2 mouse cellular contexts compared by ENCODE assay signal in the genomic region with DNA sequence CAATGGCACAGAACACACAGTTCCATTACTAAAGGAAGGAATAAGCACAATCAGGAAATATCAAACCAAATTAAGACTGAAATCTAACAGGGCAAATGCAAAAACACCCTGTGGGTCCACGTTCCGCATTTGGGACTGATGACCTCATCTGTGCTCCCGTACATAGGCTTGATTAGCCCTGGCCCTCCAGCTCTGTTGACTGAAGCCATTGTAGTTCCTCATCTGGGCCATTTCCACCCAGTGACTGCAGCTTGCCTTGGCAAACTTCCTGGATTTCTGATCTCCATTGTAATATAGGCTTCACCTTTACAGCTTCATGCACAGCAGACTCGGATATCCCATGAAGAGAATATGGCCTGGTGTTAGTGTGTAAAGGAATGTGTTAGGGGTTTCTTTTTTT.
A peak's percentile ranks its signal among the peaks of the same experiment; 100 is the strongest.
DNase-seq lines count a peak whose midpoint lies in the region.

No protein-coding gene starts in this region.

- DNase-seq in heart, adult 11 months = peak; percentile 91
- DNase-seq in kidney, postnatal 10 days = peak; percentile 4
